Mouse (Mus musculus) forebrain, embryonic 12.5 days (tissue): ENCODE measurements at regions not wholly inside any gene's neighbourhood (a gene's known extent, or its start where the extent isn't known, plus 50 kb on each side); places are given as distances from the start of the nearest gene placed in this dataset.

Experiments used
- ATAC-seq: fragments of 200-750 bp; cut with Nextera tagmentation; 2 replicates; pipeline ENCODE4 v1.8.0; 2017; ENCODE audit warnings: moderate TSS enrichment; ENCODE audit not compliant: low FRiP score
- H3K27ac ChIP-seq: fragments of 300-500 bp; sonication (generic); 2 replicates; pipeline ENCODE4 v1.5.1; 2016; ENCODE audit warnings: mild to moderate bottlenecking
- H3K27me3 ChIP-seq: fragments of 300-500 bp; sonication (generic); 2 replicates; pipeline ENCODE4 v1.6.1; 2016; ENCODE audit warnings: mild to moderate bottlenecking
- H3K36me3 ChIP-seq: fragments of 300-500 bp; sonication (generic); replicated peaks from 2 replicates; pipeline ENCODE4 v1.6.1; 2016; ENCODE audit warnings: mild to moderate bottlenecking
- H3K4me1 ChIP-seq: fragments of 300-500 bp; sonication (generic); 2 replicates; pipeline ENCODE4 v1.6.1; 2016
- H3K4me2 ChIP-seq: fragments of 300-500 bp; sonication (generic); 2 replicates; pipeline ENCODE4 v1.6.1; 2016; ENCODE audit warnings: mild to moderate bottlenecking, moderate library complexity
- H3K4me3 ChIP-seq: fragments of 300-500 bp; sonication (generic); replicated peaks from 2 replicates; pipeline ENCODE4 v1.5.1; 2016; ENCODE audit warnings: mild to moderate bottlenecking
- H3K9ac ChIP-seq: fragments of 300-500 bp; sonication (generic); 2 replicates; pipeline ENCODE4 v1.6.1; 2016; ENCODE audit warnings: mild to moderate bottlenecking
- H3K9me3 ChIP-seq: fragments of 300-500 bp; sonication (generic); 2 replicates; pipeline ENCODE4 v1.6.1; 2016
- WGBS: fragments of 180-500 bp; shearing (Covaris S2); methylation state at CpG from one replicate; pipeline ENCODE4 v1.1.7; 2016; 5-methylcytosine and 5-hydroxymethylcytosine counted together

- Histone ChIP-seq H3K27me3 (no peaks in the 10 kb centered on the region), H3K4me2 (no peak overlapping the region), H3K9me3 (no peaks in the 10 kb centered on the region), H3K36me3 (no peaks in the 10 kb centered on the region), H3K27ac (no peak overlapping the region), H3K9ac (no peak overlapping the region), H3K4me1 (no peaks in the 10 kb centered on the region), H3K4me3 (no peak overlapping the region)
- no peak for ATAC-seq
- WGBS = 93% methylated on average over 1 of the region's 1 CpGs
Measured at GRCm38 (mm10) chr6:31693047-31693446, 129.3 kb upstream of the Podxl start.

- no peaks in the 10 kb centered on the region for H3K36me3 ChIP-seq
- H3K4me2 ChIP-seq = no peak overlapping the region
- H3K27me3 ChIP-seq = no peaks in the 10 kb centered on the region
- WGBS = 91% methylated on average over 6 of the region's 6 CpGs
- no peak overlapping the region for H3K4me3 ChIP-seq
- no peak overlapping the region for H3K9ac ChIP-seq
- H3K9me3 ChIP-seq = no peaks in the 10 kb centered on the region
- no peaks in the 10 kb centered on the region for H3K4me1 ChIP-seq
- no peak overlapping the region for H3K27ac ChIP-seq
- no peak for ATAC-seq
Measured at GRCm38 (mm10) chr6:31692024-31692423, 128.2 kb upstream of the Podxl start.

- Histone ChIP-seq H3K27ac (no peak overlapping the region), H3K4me2 (no peak overlapping the region), H3K36me3 (no peaks in the 10 kb centered on the region), H3K27me3 (no peaks in the 10 kb centered on the region), H3K9ac (no peak overlapping the region), H3K9me3 (no peaks in the 10 kb centered on the region), H3K4me3 (no peak overlapping the region), H3K4me1 (peaks cover 9% of the 10 kb centered on the region)
- 41% methylated on average over 2 of the region's 2 CpGs for WGBS
- ATAC-seq = no peak
Measured at GRCm38 (mm10) chr6:31680101-31680500, 116.3 kb upstream of the Podxl start.

GRCm38 (mm10) chr6:31665671-31666486 is 102.1 kb upstream of the Podxl start:
- peaks cover 13% of the 10 kb centered on the region; the same call in 1 of the 2 replicates for H3K27me3 ChIP-seq
- ATAC-seq = no peak
- no peak overlapping the region for H3K4me3 ChIP-seq
- no peak overlapping the region for H3K9ac ChIP-seq
- H3K9me3 ChIP-seq = no peaks in the 10 kb centered on the region
- H3K4me2 ChIP-seq = no peak overlapping the region
- no peak overlapping the region for H3K27ac ChIP-seq
- 74% methylated on average over 17 of the region's 17 CpGs for WGBS
- H3K36me3 ChIP-seq = no peaks in the 10 kb centered on the region
- H3K4me1 ChIP-seq = no peaks in the 10 kb centered on the region; the same call in 1 of the 2 replicates

- Histone ChIP-seq H3K9me3 (no peaks in the 10 kb centered on the region), H3K27ac (no peak overlapping the region), H3K4me3 (no peak overlapping the region), H3K4me1 (no peaks in the 10 kb centered on the region; the same call in 1 of the 2 replicates), H3K4me2 (no peak overlapping the region), H3K36me3 (no peaks in the 10 kb centered on the region), H3K27me3 (peaks cover 19% of the 10 kb centered on the region; the same call in 1 of the 2 replicates), H3K9ac (no peak overlapping the region)
- WGBS = 23% methylated on average over 7 of the region's 7 CpGs
- peak; percentile 74 for ATAC-seq
Measured at GRCm38 (mm10) chr6:31664495-31664894, 100.7 kb upstream of the Podxl start.

GRCm38 (mm10) chr6:31660778-31661177 is 97.0 kb upstream of the Podxl start:
- Histone ChIP-seq H3K4me3 (no peak overlapping the region), H3K9me3 (no peaks in the 10 kb centered on the region), H3K27ac (no peak overlapping the region), H3K4me1 (no peaks in the 10 kb centered on the region; the same call in 1 of the 2 replicates), H3K9ac (no peak overlapping the region), H3K27me3 (peaks cover 16% of the 10 kb centered on the region; the same call in 1 of the 2 replicates), H3K36me3 (no peaks in the 10 kb centered on the region), H3K4me2 (no peak overlapping the region)
- 13% methylated on average over 8 of the region's 8 CpGs for WGBS
- ATAC-seq = peak; percentile 41

GRCm38 (mm10) chr6:31659901-31660300 is 96.1 kb upstream of the Podxl start:
- no peaks in the 10 kb centered on the region; the same call in 1 of the 2 replicates for H3K4me1 ChIP-seq
- WGBS = 74% methylated on average over 4 of the region's 4 CpGs
- H3K9me3 ChIP-seq = no peaks in the 10 kb centered on the region
- H3K36me3 ChIP-seq = no peaks in the 10 kb centered on the region
- H3K27ac ChIP-seq = no peak overlapping the region
- no peak for ATAC-seq
- H3K4me2 ChIP-seq = no peak overlapping the region
- H3K4me3 ChIP-seq = no peak overlapping the region
- peaks cover 16% of the 10 kb centered on the region; the same call in 1 of the 2 replicates for H3K27me3 ChIP-seq
- no peak overlapping the region for H3K9ac ChIP-seq

- Histone ChIP-seq H3K4me3 (no peak overlapping the region), H3K27ac (no peak overlapping the region), H3K9me3 (no peaks in the 10 kb centered on the region), H3K36me3 (no peaks in the 10 kb centered on the region), H3K4me1 (no peaks in the 10 kb centered on the region), H3K27me3 (peaks cover 13% of the 10 kb centered on the region; the same call in 1 of the 2 replicates), H3K4me2 (no peak overlapping the region), H3K9ac (no peak overlapping the region)
- 84% methylated on average over 19 of the region's 19 CpGs for WGBS
- no peak for ATAC-seq
Measured at GRCm38 (mm10) chr6:31658447-31659199, 94.8 kb upstream of the Podxl start.

GRCm38 (mm10) chr6:31650791-31651476 is 87.2 kb upstream of the Podxl start:
- 64% methylated on average over 7 of the region's 7 CpGs for WGBS
- H3K4me3 ChIP-seq = no peak overlapping the region
- H3K4me2 ChIP-seq = no peak overlapping the region
- H3K4me1 ChIP-seq = no peaks in the 10 kb centered on the region
- no peaks in the 10 kb centered on the region for H3K36me3 ChIP-seq
- H3K9me3 ChIP-seq = no peaks in the 10 kb centered on the region
- H3K27me3 ChIP-seq = no peaks in the 10 kb centered on the region
- H3K9ac ChIP-seq = no peak overlapping the region
- H3K27ac ChIP-seq = no peak overlapping the region
- no peak for ATAC-seq

- Histone ChIP-seq H3K36me3 (no peaks in the 10 kb centered on the region), H3K4me3 (no peak overlapping the region), H3K27ac (no peak overlapping the region), H3K9me3 (no peaks in the 10 kb centered on the region), H3K4me2 (no peak overlapping the region), H3K9ac (no peak overlapping the region), H3K4me1 (peaks cover 5% of the 10 kb centered on the region), H3K27me3 (no peaks in the 10 kb centered on the region)
- no peak for ATAC-seq
- 90% methylated on average over 6 of the region's 6 CpGs for WGBS
Measured at GRCm38 (mm10) chr6:31645261-31645660, 81.5 kb upstream of the Podxl start.

- Histone ChIP-seq H3K4me2 (no peak overlapping the region), H3K27ac (no peak overlapping the region), H3K9me3 (no peaks in the 10 kb centered on the region), H3K36me3 (no peaks in the 10 kb centered on the region), H3K27me3 (no peaks in the 10 kb centered on the region), H3K9ac (no peak overlapping the region), H3K4me1 (peaks cover 5% of the 10 kb centered on the region), H3K4me3 (no peak overlapping the region)
- WGBS = 77% methylated on average over 5 of the region's 5 CpGs
- no peak for ATAC-seq
Measured at GRCm38 (mm10) chr6:31644504-31644903, 80.7 kb upstream of the Podxl start.

GRCm38 (mm10) chr6:31642451-31642942 is 78.7 kb upstream of the Podxl start:
- 25% methylated on average over 13 of the region's 13 CpGs for WGBS
- no peak overlapping the region for H3K4me3 ChIP-seq
- H3K27ac ChIP-seq = no peak overlapping the region
- H3K36me3 ChIP-seq = no peaks in the 10 kb centered on the region
- H3K9me3 ChIP-seq = no peaks in the 10 kb centered on the region
- H3K4me2 ChIP-seq = no peak overlapping the region
- H3K4me1 ChIP-seq = peaks cover 16% of the 10 kb centered on the region
- no peak overlapping the region for H3K9ac ChIP-seq
- no peak for ATAC-seq
- peaks cover 7% of the 10 kb centered on the region for H3K27me3 ChIP-seq
